Mouse (Mus musculus): ENCODE measurements at regions not wholly inside any gene's neighbourhood (a gene's known extent, or its start where the extent isn't known, plus 50 kb on each side); places are given as distances from the start of the nearest gene placed in this dataset.

DNA sequence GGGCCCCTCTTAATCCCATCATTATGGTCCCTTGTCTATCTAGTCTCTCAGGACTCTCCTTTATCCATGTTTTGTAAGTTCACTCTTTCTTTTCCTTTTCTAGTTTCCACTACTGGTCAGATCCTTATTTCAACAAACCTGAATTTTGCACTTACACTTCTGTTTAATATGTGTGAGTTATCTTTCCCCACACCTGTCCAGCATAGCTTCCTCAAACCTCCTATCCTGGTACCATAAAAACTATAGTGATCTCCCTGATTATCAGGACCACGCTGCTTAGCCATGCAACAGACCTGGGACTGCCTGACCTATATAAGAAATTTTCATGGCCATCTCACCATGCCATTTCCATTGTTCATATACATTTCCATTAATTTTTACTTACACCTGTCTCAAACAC is 219.6 kb upstream of the Rasa1 start:
- no peaks in the 10 kb centered on the region for H3K4me1 ChIP-seq (ENCODE audit: control insufficient read depth, insufficient read depth, low read length)
- no peak overlapping the region for H3K4me2 ChIP-seq (replicated peaks; ENCODE audit: low read depth, low read length, severe bottlenecking)
- WGBS = 94% methylated on average over 1 of the region's 1 CpGs

DNA sequence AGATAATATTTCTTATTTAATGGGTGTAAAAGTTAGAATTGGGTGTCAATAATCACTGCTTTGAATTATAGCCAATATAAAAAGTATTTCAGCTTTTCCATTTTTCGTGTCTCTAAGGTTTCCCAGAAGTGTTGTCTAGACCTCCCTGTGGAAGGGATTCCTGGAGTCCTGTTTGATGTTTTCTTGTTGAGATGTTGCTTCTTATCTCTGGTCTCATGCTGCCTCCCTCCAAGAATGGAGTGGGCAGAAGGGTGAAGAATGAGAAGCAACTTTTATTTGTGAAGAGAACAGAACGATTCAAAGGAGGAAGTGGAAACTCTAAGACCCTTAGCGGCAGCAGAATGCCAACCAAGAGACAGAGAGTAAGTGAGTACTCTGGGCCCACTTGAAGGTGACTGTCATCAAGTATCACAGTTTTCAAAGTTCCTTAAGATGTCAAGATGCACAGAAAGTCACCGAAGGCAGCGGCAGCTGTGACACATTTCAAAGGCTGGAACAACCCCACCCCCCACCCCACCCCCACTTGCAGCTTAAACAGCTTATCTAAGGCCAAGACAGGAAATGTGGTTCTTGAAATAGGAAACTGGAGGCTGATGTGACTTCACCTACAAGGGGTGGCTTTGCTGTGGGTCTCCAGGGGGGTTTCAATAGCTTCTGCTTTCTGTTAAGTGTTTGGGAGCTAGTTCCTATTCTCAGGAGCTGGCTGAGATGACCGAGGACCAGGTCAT is 218.6 kb upstream of the Rasa1 start:
- TF ChIP-seq POLR2A (IDR thresholded peaks at IDR 0.05; ENCODE audit: borderline replicate concordance, extremely low read depth, insufficient read depth, insufficient read length) = no peak
- H3K4me2 ChIP-seq (replicated peaks; ENCODE audit: low read depth, low read length, severe bottlenecking) = no peak overlapping the region
- H3K4me1 ChIP-seq (ENCODE audit: control insufficient read depth, insufficient read depth, low read length) = no peaks in the 10 kb centered on the region
- 61% methylated on average over 6 of the region's 6 CpGs for WGBS
- H3K4me3 ChIP-seq (replicated peaks; ENCODE audit: low read length) = no peak overlapping the region
- no peaks in the 10 kb centered on the region for H3K9me3 ChIP-seq (ENCODE audit: control insufficient read depth, low read length)
- no peak overlapping the region for H3K27ac ChIP-seq (replicated peaks; ENCODE audit: low read depth, low read length)
- ATAC-seq (ENCODE audit: low FRiP score, low read depth) (no peak), DNase-seq (ENCODE audit: low spot score) (no peak)
- no peaks in the 10 kb centered on the region for H3K27me3 ChIP-seq (ENCODE audit: control insufficient read depth, insufficient read depth, low read length)
- H3K36me3 ChIP-seq (ENCODE audit: control insufficient read depth, insufficient read depth, low read length) = no peaks in the 10 kb centered on the region
- no peak overlapping the region for H3K9ac ChIP-seq (ENCODE audit: low read depth, low read length, severe bottlenecking)

More for the DNA sequence above, 219.6 kb upstream of the Rasa1 start:
- Histone ChIP-seq H3K36me3 (ENCODE audit: control insufficient read depth, insufficient read depth, low read length) (no peaks in the 10 kb centered on the region), H3K9me3 (ENCODE audit: control insufficient read depth, low read length) (no peaks in the 10 kb centered on the region), H3K27ac (replicated peaks; ENCODE audit: low read depth, low read length) (no peak overlapping the region), H3K4me3 (replicated peaks; ENCODE audit: low read length) (no peak overlapping the region), H3K27me3 (ENCODE audit: control insufficient read depth, insufficient read depth, low read length) (no peaks in the 10 kb centered on the region), H3K9ac (ENCODE audit: low read depth, low read length, severe bottlenecking) (no peak overlapping the region)
- DNase-seq (ENCODE audit: low spot score) (no peak), ATAC-seq (ENCODE audit: low FRiP score, low read depth) (no peak)
- TF ChIP-seq POLR2A (IDR thresholded peaks at IDR 0.05; ENCODE audit: borderline replicate concordance, extremely low read depth, insufficient read depth, insufficient read length) = no peak

DNA sequence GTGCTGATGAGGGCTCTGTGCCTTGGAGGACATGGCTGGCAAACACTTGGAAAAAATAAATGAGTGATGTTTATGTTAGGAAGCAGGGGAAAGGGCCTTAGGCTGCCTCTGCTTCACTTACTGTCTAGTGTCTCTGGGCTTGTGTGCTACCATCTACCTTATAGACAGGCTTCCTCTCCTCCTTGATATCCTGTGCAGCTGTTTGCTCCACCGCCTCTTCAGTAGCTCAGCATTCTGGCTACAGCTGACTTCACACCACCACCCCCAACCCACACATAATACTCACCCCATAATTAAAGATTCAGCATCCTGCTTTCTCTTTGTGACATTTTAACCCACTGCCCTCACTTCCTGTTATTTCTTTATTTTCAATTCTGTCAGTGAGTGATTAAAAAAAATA is 217.9 kb upstream of the Rasa1 start:
- no peak for TF ChIP-seq POLR2A (IDR thresholded peaks at IDR 0.05; ENCODE audit: borderline replicate concordance, extremely low read depth, insufficient read depth, insufficient read length)
- no peaks in the 10 kb centered on the region for H3K4me1 ChIP-seq (ENCODE audit: control insufficient read depth, insufficient read depth, low read length)
- WGBS = 40% methylated on average over 1 of the region's 1 CpGs
- no peak for ATAC-seq (ENCODE audit: low FRiP score, low read depth)
- no peak overlapping the region for H3K9ac ChIP-seq (ENCODE audit: low read depth, low read length, severe bottlenecking)
- H3K9me3 ChIP-seq (ENCODE audit: control insufficient read depth, low read length) = no peaks in the 10 kb centered on the region
- H3K4me2 ChIP-seq (replicated peaks; ENCODE audit: low read depth, low read length, severe bottlenecking) = no peak overlapping the region
- H3K27me3 ChIP-seq (ENCODE audit: control insufficient read depth, insufficient read depth, low read length) = no peaks in the 10 kb centered on the region
- no peaks in the 10 kb centered on the region for H3K36me3 ChIP-seq (ENCODE audit: control insufficient read depth, insufficient read depth, low read length)
- H3K4me3 ChIP-seq (replicated peaks; ENCODE audit: low read length) = no peak overlapping the region
- no peak for DNase-seq (ENCODE audit: low spot score)
- H3K27ac ChIP-seq (replicated peaks; ENCODE audit: low read depth, low read length) = no peak overlapping the region

- Histone ChIP-seq H3K27me3 (ENCODE audit: control insufficient read depth, insufficient read depth, low read length) (no peaks in the 10 kb centered on the region), H3K4me3 (replicated peaks; ENCODE audit: low read length) (no peak overlapping the region), H3K36me3 (ENCODE audit: control insufficient read depth, insufficient read depth, low read length) (no peaks in the 10 kb centered on the region), H3K9me3 (ENCODE audit: control insufficient read depth, low read length) (no peaks in the 10 kb centered on the region), H3K4me2 (replicated peaks; ENCODE audit: low read depth, low read length, severe bottlenecking) (no peak overlapping the region), H3K9ac (ENCODE audit: low read depth, low read length, severe bottlenecking) (no peak overlapping the region), H3K4me1 (ENCODE audit: control insufficient read depth, insufficient read depth, low read length) (no peaks in the 10 kb centered on the region), H3K27ac (replicated peaks; ENCODE audit: low read depth, low read length) (no peak overlapping the region)
- 66% methylated on average over 1 of the region's 1 CpGs for WGBS
- ATAC-seq (ENCODE audit: low FRiP score, low read depth) = no peak
- TF ChIP-seq POLR2A (IDR thresholded peaks at IDR 0.05; ENCODE audit: borderline replicate concordance, extremely low read depth, insufficient read depth, insufficient read length) = no peak
- no peak for DNase-seq (ENCODE audit: low spot score)
Observed at GRCm38 (mm10) chr13:85506030-85506429, 217.1 kb upstream of the Rasa1 start.

GRCm38 (mm10) chr13:85505046-85505445 is 216.1 kb upstream of the Rasa1 start:
- H3K4me1 ChIP-seq (ENCODE audit: control insufficient read depth, insufficient read depth, low read length) = no peaks in the 10 kb centered on the region
- H3K27me3 ChIP-seq (ENCODE audit: control insufficient read depth, insufficient read depth, low read length) = no peaks in the 10 kb centered on the region
- H3K36me3 ChIP-seq (ENCODE audit: control insufficient read depth, insufficient read depth, low read length) = no peaks in the 10 kb centered on the region
- H3K9ac ChIP-seq (ENCODE audit: low read depth, low read length, severe bottlenecking) = no peak overlapping the region
- no peak overlapping the region for H3K4me2 ChIP-seq (replicated peaks; ENCODE audit: low read depth, low read length, severe bottlenecking)
- H3K27ac ChIP-seq (replicated peaks; ENCODE audit: low read depth, low read length) = no peak overlapping the region
- ATAC-seq (ENCODE audit: low FRiP score, low read depth) = no peak
- 52% methylated on average over 4 of the region's 4 CpGs for WGBS
- DNase-seq (ENCODE audit: low spot score) = no peak
- no peak overlapping the region for H3K4me3 ChIP-seq (replicated peaks; ENCODE audit: low read length)
- no peak for TF ChIP-seq POLR2A (IDR thresholded peaks at IDR 0.05; ENCODE audit: borderline replicate concordance, extremely low read depth, insufficient read depth, insufficient read length)
- H3K9me3 ChIP-seq (ENCODE audit: control insufficient read depth, low read length) = no peaks in the 10 kb centered on the region

All from limb, embryonic 14.5 days (tissue).